Mouse (Mus musculus) neural tube, embryonic 13.5 days (tissue): ENCODE measurements around the gene Jsrp1. TPM values are rescaled to one million over a fixed set of nuclear protein-coding genes. Genes with fewer than 3 reads are reported as not detected.

Experiments
- ATAC-seq: fragments of 200-750 bp; cut with Nextera tagmentation; 2 replicates; pipeline ENCODE4 v1.8.0; 2017; ENCODE audit warnings: low read depth, mild to moderate bottlenecking, moderate TSS enrichment, moderate library complexity
- H3K27ac ChIP-seq: fragments of 300-500 bp; sonication (generic); replicated peaks from 2 replicates; pipeline ENCODE4 v1.5.1; 2015; ENCODE audit warnings: moderate library complexity, mild to moderate bottlenecking, inconsistent platforms
- H3K27me3 ChIP-seq: fragments of 300-500 bp; sonication (generic); 2 replicates; pipeline ENCODE4 v1.6.1; 2015; ENCODE audit warnings: mild to moderate bottlenecking, inconsistent platforms
- H3K36me3 ChIP-seq: fragments of 300-500 bp; sonication (generic); 2 replicates; pipeline ENCODE4 v1.6.1; 2015; ENCODE audit warnings: mild to moderate bottlenecking, inconsistent platforms
- H3K4me1 ChIP-seq: fragments of 300-500 bp; sonication (generic); replicated peaks from 2 replicates; pipeline ENCODE4 v1.6.1; 2015; ENCODE audit warnings: inconsistent platforms
- H3K4me2 ChIP-seq: fragments of 300-500 bp; sonication (generic); 2 replicates; pipeline ENCODE4 v1.6.1; 2015; ENCODE audit warnings: inconsistent platforms, mild to moderate bottlenecking, moderate library complexity
- H3K4me3 ChIP-seq: fragments of 300-500 bp; sonication (generic); 2 replicates; pipeline ENCODE4 v1.5.1; 2015; ENCODE audit warnings: mild to moderate bottlenecking, inconsistent platforms
- H3K9ac ChIP-seq: fragments of 300-500 bp; sonication (generic); 2 replicates; pipeline ENCODE4 v1.6.1; 2015; ENCODE audit warnings: moderate library complexity, mild to moderate bottlenecking, inconsistent platforms
- H3K9me3 ChIP-seq: fragments of 300-500 bp; sonication (generic); 2 replicates; pipeline ENCODE4 v1.6.1; 2016; ENCODE audit warnings: inconsistent platforms
- WGBS: fragments of 180-500 bp; shearing (Covaris S2); methylation state at CpG from one replicate; pipeline ENCODE4 v1.1.7; 2015; 5-methylcytosine and 5-hydroxymethylcytosine counted together
- polyA plus RNA-seq: library from polyadenylated mRNA; unstranded; fragments of >200 nt; fragmentation: Nextera tagmentation; extraction: Ambion mirVana; gene quantifications from 2 replicates; pipeline ENCODE4 v1.2.1, GENCODE M21; 2015

Jsrp1 gene
- polyA plus RNA-seq, 1 experiment from 2014 or later, result 1.1 TPM

GRCm38 (mm10) chr10:80843931-80844547 lies 30.7 kb upstream of the Jsrp1 start, which contains the start of gene Lingo3:
Lingo3 (minus strand) TSS chr10:80844039.
- peak; percentile 10; the same call in 1 of the 2 replicates for ATAC-seq
- 4% methylated on average over 51 of the region's 51 CpGs for WGBS
- Histone ChIP-seq H3K4me1 (peaks cover 13% of the 10 kb centered on the region), H3K27me3 (peaks cover 47% of the 10 kb centered on the region), H3K9ac (peak within 1 kb of the TSS; percentile 66), H3K36me3 (no peaks in the 10 kb centered on the region), H3K4me2 (peak within 1 kb of the TSS; percentile 67), H3K27ac (no peak within 1 kb of the TSS), H3K4me3 (peak within 1 kb of the TSS; percentile 46), H3K9me3 (no peaks in the 10 kb centered on the region)

- H3K36me3 ChIP-seq, result no peaks in the 10 kb centered on the region
- peak overlapping the region; percentile 46 for H3K4me3 ChIP-seq
- H3K27ac ChIP-seq, result no peak overlapping the region
- ATAC-seq, result peak; percentile 17; the same call in 1 of the 2 replicates
- peaks cover 47% of the 10 kb centered on the region for H3K27me3 ChIP-seq
- peak overlapping the region; percentile 66 for H3K9ac ChIP-seq
- no peaks in the 10 kb centered on the region for H3K9me3 ChIP-seq
- H3K4me1 ChIP-seq, result peaks cover 13% of the 10 kb centered on the region
- 8% methylated on average over 32 of the region's 32 CpGs for WGBS
- H3K4me2 ChIP-seq, result peak overlapping the region; percentile 67
Observed at GRCm38 (mm10) chr10:80843087-80843930, 30.0 kb upstream of the Jsrp1 start.

GRCm38 (mm10) chr10:80842334-80842733 lies 29.0 kb upstream of the Jsrp1 start:
- Histone ChIP-seq H3K27ac (no peak overlapping the region), H3K4me2 (no peak overlapping the region), H3K4me3 (no peak overlapping the region), H3K9ac (no peak overlapping the region), H3K9me3 (no peaks in the 10 kb centered on the region), H3K4me1 (peaks cover 13% of the 10 kb centered on the region), H3K27me3 (peaks cover 47% of the 10 kb centered on the region), H3K36me3 (no peaks in the 10 kb centered on the region)
- 79% methylated on average over 15 of the region's 15 CpGs for WGBS
- ATAC-seq, result no peak

- Histone ChIP-seq H3K36me3 (no peaks in the 10 kb centered on the region), H3K27me3 (peaks cover 47% of the 10 kb centered on the region), H3K4me3 (no peak overlapping the region), H3K4me1 (peaks cover 13% of the 10 kb centered on the region), H3K9me3 (no peaks in the 10 kb centered on the region), H3K27ac (no peak overlapping the region), H3K9ac (no peak overlapping the region), H3K4me2 (no peak overlapping the region)
- ATAC-seq, result no peak
- WGBS, result 69% methylated on average over 2 of the region's 2 CpGs
Observed at GRCm38 (mm10) chr10:80841685-80842084, 28.4 kb upstream of the Jsrp1 start.

DNA sequence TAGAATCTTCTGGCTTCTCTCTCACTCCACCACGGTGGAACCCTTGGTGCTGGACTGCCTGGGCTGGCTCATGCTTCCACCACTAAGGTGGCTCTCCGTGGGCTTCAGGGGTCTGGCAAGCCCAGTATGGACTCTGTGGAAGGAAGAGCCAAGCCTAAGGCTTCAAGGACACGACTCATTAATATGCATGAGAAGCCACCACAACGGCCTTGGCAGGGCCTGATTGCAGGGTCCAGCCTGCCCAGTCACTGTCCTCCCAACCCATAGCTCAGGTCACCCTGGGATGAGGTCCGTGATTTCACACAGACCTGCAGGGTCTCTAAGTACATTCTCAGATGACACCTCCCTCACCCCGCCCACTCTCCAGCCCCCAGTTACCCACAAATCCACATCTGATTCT lies 26.6 kb upstream of the Jsrp1 start:
- 55% methylated on average over 6 of the region's 6 CpGs for WGBS
- Histone ChIP-seq H3K4me2 (no peak overlapping the region), H3K27ac (no peak overlapping the region), H3K9ac (no peak overlapping the region), H3K9me3 (no peaks in the 10 kb centered on the region), H3K27me3 (peaks cover 54% of the 10 kb centered on the region), H3K36me3 (no peaks in the 10 kb centered on the region), H3K4me3 (no peak overlapping the region), H3K4me1 (peaks cover 23% of the 10 kb centered on the region)
- ATAC-seq, result no peak

DNA sequence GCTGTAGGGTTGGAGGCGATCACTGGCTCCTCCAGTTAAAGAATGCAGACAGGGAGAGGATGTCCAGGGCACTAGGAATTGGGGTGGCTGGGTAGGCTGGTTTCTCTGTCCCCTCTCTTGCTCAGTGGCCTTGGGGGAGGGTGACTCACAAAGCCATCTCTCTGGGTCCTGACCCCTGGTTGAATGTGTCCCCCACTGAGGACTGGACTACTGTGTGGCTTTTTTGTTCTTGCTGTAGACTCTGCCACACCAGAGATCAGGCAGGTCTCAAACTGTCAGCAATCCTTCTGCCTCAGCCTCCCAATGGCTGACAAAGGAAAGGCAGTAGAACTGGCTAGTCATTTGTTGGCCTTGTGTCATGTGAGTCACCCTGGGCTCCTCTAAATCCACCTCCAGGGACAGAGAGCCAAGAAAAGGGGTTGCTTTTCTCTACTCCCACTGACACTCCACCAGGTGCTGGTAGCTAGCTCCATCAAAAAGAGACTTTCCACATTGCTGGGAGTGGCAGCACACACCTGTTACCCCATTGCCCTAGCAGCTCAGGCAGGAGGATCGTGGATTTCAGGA lies 25.1 kb upstream of the Jsrp1 start:
- H3K36me3 ChIP-seq, result peaks cover 10% of the 10 kb centered on the region; the same call in 1 of the 2 replicates
- no peak overlapping the region for H3K9ac ChIP-seq
- peaks cover 54% of the 10 kb centered on the region for H3K27me3 ChIP-seq
- no peak overlapping the region for H3K4me3 ChIP-seq
- no peak overlapping the region for H3K4me2 ChIP-seq
- WGBS, result 76% methylated on average over 2 of the region's 2 CpGs
- H3K27ac ChIP-seq, result no peak overlapping the region
- H3K9me3 ChIP-seq, result no peaks in the 10 kb centered on the region; the same call in 1 of the 2 replicates
- no peak for ATAC-seq
- peaks cover 13% of the 10 kb centered on the region; the same call in 1 of the 2 replicates for H3K4me1 ChIP-seq

- H3K9ac ChIP-seq, result no peak overlapping the region
- ATAC-seq, result no peak
- WGBS, result 15% methylated on average over 2 of the region's 2 CpGs
Observed at GRCm38 (mm10) chr10:80837827-80838226, 24.5 kb upstream of the Jsrp1 start.

GRCm38 (mm10) chr10:80836949-80837379 lies 23.7 kb upstream of the Jsrp1 start:
- H3K27me3 ChIP-seq, result peaks cover 44% of the 10 kb centered on the region
- ATAC-seq, result no peak
- WGBS, result 39% methylated on average over 7 of the region's 7 CpGs

More at GRCm38 (mm10) chr10:80837827-80838226, 24.5 kb upstream of the Jsrp1 start:
- peaks cover 11% of the 10 kb centered on the region; the same call in 1 of the 2 replicates for H3K4me1 ChIP-seq
- H3K27ac ChIP-seq, result no peak overlapping the region
- no peak overlapping the region for H3K4me2 ChIP-seq
- H3K36me3 ChIP-seq, result peaks cover 10% of the 10 kb centered on the region; the same call in 1 of the 2 replicates
- no peak overlapping the region for H3K4me3 ChIP-seq
- H3K9me3 ChIP-seq, result no peaks in the 10 kb centered on the region; the same call in 1 of the 2 replicates
- peaks cover 53% of the 10 kb centered on the region for H3K27me3 ChIP-seq

GRCm38 (mm10) chr10:80835617-80836016 lies 22.3 kb upstream of the Jsrp1 start:
- H3K27ac ChIP-seq, result no peak overlapping the region
- no peaks in the 10 kb centered on the region; the same call in 1 of the 2 replicates for H3K9me3 ChIP-seq
- ATAC-seq, result no peak
- H3K36me3 ChIP-seq, result peaks cover 16% of the 10 kb centered on the region
- 45% methylated on average over 30 of the region's 30 CpGs for WGBS
- H3K27me3 ChIP-seq, result peaks cover 42% of the 10 kb centered on the region
- H3K4me1 ChIP-seq, result peaks cover 19% of the 10 kb centered on the region
- H3K4me2 ChIP-seq, result peak overlapping the region; percentile 27
- H3K4me3 ChIP-seq, result no peak overlapping the region
- 0 out of 2 replicates have a peak overlapping the region, but pooled peaks have one; percentile 8 for H3K9ac ChIP-seq

More at GRCm38 (mm10) chr10:80836949-80837379, 23.7 kb upstream of the Jsrp1 start:
- Histone ChIP-seq H3K9me3 (no peaks in the 10 kb centered on the region; the same call in 1 of the 2 replicates), H3K9ac (no peak overlapping the region), H3K4me2 (no peak overlapping the region), H3K4me1 (peaks cover 11% of the 10 kb centered on the region; the same call in 1 of the 2 replicates), H3K4me3 (no peak overlapping the region), H3K27ac (no peak overlapping the region), H3K36me3 (peaks cover 10% of the 10 kb centered on the region; the same call in 1 of the 2 replicates)

DNA sequence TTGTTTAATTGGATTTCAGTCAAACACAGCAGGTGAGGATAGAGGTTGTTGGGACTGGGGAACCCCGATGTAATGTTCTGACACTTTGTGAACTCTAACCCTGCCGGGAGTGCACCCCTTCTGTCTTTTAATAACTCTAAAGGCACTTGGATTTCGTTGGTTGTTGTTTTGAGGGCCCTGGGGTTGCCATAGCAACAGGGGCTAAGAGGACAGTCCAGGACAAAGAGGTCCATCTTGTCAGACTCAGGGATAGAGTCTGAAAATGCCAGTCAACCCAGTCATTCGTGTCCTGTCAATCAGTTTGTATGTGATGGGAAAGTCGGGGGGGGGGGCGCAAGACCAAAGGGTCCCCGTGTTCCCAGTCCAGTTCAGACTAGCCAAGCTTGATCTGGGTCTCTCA lies 19.5 kb upstream of the Jsrp1 start:
- WGBS, result 66% methylated on average over 7 of the region's 7 CpGs
- H3K36me3 ChIP-seq, result peaks cover 36% of the 10 kb centered on the region
- H3K4me1 ChIP-seq, result peaks cover 37% of the 10 kb centered on the region

GRCm38 (mm10) chr10:80831136-80831535 lies 17.8 kb upstream of the Jsrp1 start:
- 4% methylated on average over 9 of the region's 9 CpGs for WGBS
- H3K36me3 ChIP-seq, result peaks cover 36% of the 10 kb centered on the region

More for the DNA sequence above, 19.5 kb upstream of the Jsrp1 start:
- H3K4me3 ChIP-seq, result no peak overlapping the region
- no peak for ATAC-seq
- H3K9me3 ChIP-seq, result no peaks in the 10 kb centered on the region; the same call in 1 of the 2 replicates
- H3K27me3 ChIP-seq, result peaks cover 37% of the 10 kb centered on the region
- H3K4me2 ChIP-seq, result no peak overlapping the region
- H3K27ac ChIP-seq, result no peak overlapping the region
- no peak overlapping the region for H3K9ac ChIP-seq

More at GRCm38 (mm10) chr10:80831136-80831535, 17.8 kb upstream of the Jsrp1 start:
- no peak overlapping the region for H3K4me3 ChIP-seq
- no peak overlapping the region for H3K4me2 ChIP-seq
- peaks cover 32% of the 10 kb centered on the region for H3K27me3 ChIP-seq
- H3K9ac ChIP-seq, result no peak overlapping the region
- peaks cover 42% of the 10 kb centered on the region for H3K4me1 ChIP-seq
- H3K27ac ChIP-seq, result no peak overlapping the region
- no peak for ATAC-seq
- H3K9me3 ChIP-seq, result no peaks in the 10 kb centered on the region; the same call in 1 of the 2 replicates
